In genomic region chr3:34198228-34198627, GRCm38 (mm10) we compare ENCODE assay signal across 9 mouse cellular contexts.
DNase-seq lines count a peak whose midpoint lies in the region; ATAC-seq lines count a peak whose summit lies in the region.
"Had no signal": no experiment of that assay in that cellular context is flagged by ENCODE, and none has a peak within 500 bp of the region (broad histone marks: within the 10 kb centered on the region; RNA-seq: fewer than 3 reads in every experiment).

No protein-coding gene starts in this region.

- H3K4me3 ChIP-seq in forebrain, embryonic 11.5 days (ENCODE audit: low read depth, low read length): 0 out of 2 replicates have a peak overlapping the region, but pooled peaks have one; percentile 4
- H3K4me3 ChIP-seq in midbrain, embryonic 16.5 days (ENCODE audit: low read depth, low read length): peak overlapping the region; percentile 20; the same call in 1 of the 2 replicates
- H3K4me3 ChIP-seq: liver, embryonic 15.5 days had no signal

- H3K9me3 ChIP-seq in forebrain, embryonic 11.5 days (ENCODE audit: control insufficient read depth, low read length): no peaks in the 10 kb centered on the region
- H3K9me3 ChIP-seq in midbrain, embryonic 16.5 days (replicated peaks; ENCODE audit: control insufficient read depth, low read length, poor library complexity, severe bottlenecking): no peaks in the 10 kb centered on the region
- H3K9me3 ChIP-seq: liver, embryonic 15.5 days had no signal

- H3K27me3 ChIP-seq in forebrain, embryonic 11.5 days (ENCODE audit: control insufficient read depth, insufficient read depth, low read length): no peaks in the 10 kb centered on the region
- peaks cover 6% of the 10 kb centered on the region; the same call in 1 of the 2 replicates for H3K27me3 ChIP-seq in midbrain, embryonic 16.5 days (ENCODE audit: control insufficient read depth, insufficient read depth, low read depth, low read length)

- H3K4me2 ChIP-seq in forebrain, embryonic 11.5 days (ENCODE audit: low read depth, low read length, severe bottlenecking): peak overlapping the region; percentile 26; the same call in 1 of the 2 replicates
- H3K4me2 ChIP-seq in midbrain, embryonic 16.5 days (ENCODE audit: low read length): peak overlapping the region; percentile 18; the same call in 1 of the 2 replicates
- H3K4me2 ChIP-seq: liver, embryonic 15.5 days had no signal

- H3K9ac ChIP-seq in forebrain, embryonic 11.5 days (ENCODE audit: low read length): peak overlapping the region; percentile 20
- no peak overlapping the region for H3K9ac ChIP-seq in midbrain, embryonic 16.5 days (ENCODE audit: low read depth, low read length)
- H3K9ac ChIP-seq: liver, embryonic 15.5 days had no signal

- WGBS in forebrain, embryonic 11.5 days: 36% methylated on average over 8 of the region's 8 CpGs
- WGBS in midbrain, embryonic 16.5 days: 37% methylated on average over 8 of the region's 8 CpGs

- peak; percentile 56; the same call in 1 of the 2 replicates for ATAC-seq in forebrain, embryonic 11.5 days (replicated peaks; ENCODE audit: low FRiP score)
- ATAC-seq in midbrain, embryonic 16.5 days: 0 out of 2 replicates have a peak, but pooled peaks have one; percentile 29
- no peak for ATAC-seq in monocyte, adult 5-6 weeks (replicated peaks; ENCODE audit: insufficient number of reproducible peaks, low FRiP score, low TSS enrichment, poor library complexity, severe bottlenecking)

- peaks cover 2% of the 10 kb centered on the region; the same call in 1 of the 2 replicates for H3K4me1 ChIP-seq in forebrain, embryonic 11.5 days (replicated peaks; ENCODE audit: control insufficient read depth, insufficient read depth, low read length)
- peaks cover 6% of the 10 kb centered on the region for H3K4me1 ChIP-seq in midbrain, embryonic 16.5 days (ENCODE audit: control insufficient read depth, insufficient read depth, low read length)
- H3K4me1 ChIP-seq: liver, embryonic 15.5 days had no signal

- peak; percentile 2 to 5 for DNase-seq in urinary bladder, postnatal 36 days (ENCODE audit: low spot score in 2 of 2)
- DNase-seq in urinary bladder, postnatal 25 days (ENCODE audit: low spot score): no peak
- DNase-seq in forebrain, embryonic 11.5 days (ENCODE audit: low spot score): peak; percentile 66
- peak; percentile 68 for DNase-seq in heart, postnatal 4 days
- DNase-seq in layer of hippocampus, postnatal 14 days (ENCODE audit: low spot score in 2 of 2): peak; percentile 50 to 52
- DNase-seq in spleen, adult 12 weeks (ENCODE audit: low spot score): no peak

- no peaks in the 10 kb centered on the region for H3K36me3 ChIP-seq in forebrain, embryonic 11.5 days (ENCODE audit: control insufficient read depth, insufficient read depth, low read length)
- no peaks in the 10 kb centered on the region for H3K36me3 ChIP-seq in midbrain, embryonic 16.5 days (ENCODE audit: control insufficient read depth, insufficient read depth, low read length)
- H3K36me3 ChIP-seq: liver, embryonic 15.5 days had no signal

- no peak overlapping the region for H3K27ac ChIP-seq in forebrain, embryonic 11.5 days (ENCODE audit: low read depth, low read length)
- no peak overlapping the region for H3K27ac ChIP-seq in midbrain, embryonic 16.5 days (ENCODE audit: low read length)
- H3K27ac ChIP-seq: liver, embryonic 15.5 days had no signal

Comparison
In these comparisons a context has a peak if more than half of its experiments do, and no peak if none do; other contexts are left out.
1. DNase-seq: peak in urinary bladder, postnatal 36 days (2 of 2), forebrain, embryonic 11.5 days (single experiment), heart, postnatal 4 days (single experiment) and layer of hippocampus, postnatal 14 days (2 of 2); none in urinary bladder, postnatal 25 days (single experiment) and spleen, adult 12 weeks (single experiment).